Mouse (Mus musculus) midbrain, embryonic 12.5 days (tissue): Measurements from ENCODE around the gene Sytl4. TPM values are rescaled to one million over a fixed set of nuclear protein-coding genes. Genes with fewer than 3 reads are reported as not detected.

Experiments used
- ATAC-seq: fragments of 200-750 bp; cut with Nextera tagmentation; 2 replicates; pipeline ENCODE4 v1.8.0; 2017; ENCODE audit warnings: low read depth, moderate TSS enrichment, moderate library complexity; ENCODE audit not compliant: low FRiP score
- H3K27ac ChIP-seq: fragments of 300-500 bp; sonication (generic); replicated peaks from 2 replicates; pipeline ENCODE4 v1.5.1; 2016; ENCODE audit warnings: mild to moderate bottlenecking
- H3K27me3 ChIP-seq: fragments of 300-500 bp; sonication (generic); 2 replicates; pipeline ENCODE4 v1.6.1; 2016; ENCODE audit warnings: mild to moderate bottlenecking
- H3K36me3 ChIP-seq: fragments of 300-500 bp; sonication (generic); 2 replicates; pipeline ENCODE4 v1.6.1; 2016
- H3K4me1 ChIP-seq: fragments of 300-500 bp; sonication (generic); 2 replicates; pipeline ENCODE4 v1.6.1; 2016
- H3K4me2 ChIP-seq: fragments of 300-500 bp; sonication (generic); replicated peaks from 2 replicates; pipeline ENCODE4 v1.6.1; 2016; ENCODE audit warnings: mild to moderate bottlenecking, moderate library complexity
- H3K4me3 ChIP-seq: fragments of 300-500 bp; sonication (generic); 2 replicates; pipeline ENCODE4 v1.5.1; 2016; ENCODE audit warnings: mild to moderate bottlenecking
- H3K9ac ChIP-seq: fragments of 300-500 bp; sonication (generic); replicated peaks from 2 replicates; pipeline ENCODE4 v1.6.1; 2016; ENCODE audit warnings: mild to moderate bottlenecking, moderate library complexity
- H3K9me3 ChIP-seq: fragments of 300-500 bp; sonication (generic); 2 replicates; pipeline ENCODE4 v1.6.1; 2016; ENCODE audit warnings: mild to moderate bottlenecking
- WGBS: fragments of 180-500 bp; shearing (Covaris S2); methylation state at CpG from one replicate; pipeline ENCODE4 v1.1.7; 2016; 5-methylcytosine and 5-hydroxymethylcytosine counted together
- polyA plus RNA-seq: library from polyadenylated mRNA; unstranded; fragments of >200 nt; fragmentation: Nextera tagmentation; extraction: Ambion mirVana; gene quantifications from 2 replicates; pipeline ENCODE4 v1.2.1, GENCODE M21; 2016

Sytl4 gene
- polyA plus RNA-seq, 1 experiment from 2014 or later = 1.5 TPM

DNA sequence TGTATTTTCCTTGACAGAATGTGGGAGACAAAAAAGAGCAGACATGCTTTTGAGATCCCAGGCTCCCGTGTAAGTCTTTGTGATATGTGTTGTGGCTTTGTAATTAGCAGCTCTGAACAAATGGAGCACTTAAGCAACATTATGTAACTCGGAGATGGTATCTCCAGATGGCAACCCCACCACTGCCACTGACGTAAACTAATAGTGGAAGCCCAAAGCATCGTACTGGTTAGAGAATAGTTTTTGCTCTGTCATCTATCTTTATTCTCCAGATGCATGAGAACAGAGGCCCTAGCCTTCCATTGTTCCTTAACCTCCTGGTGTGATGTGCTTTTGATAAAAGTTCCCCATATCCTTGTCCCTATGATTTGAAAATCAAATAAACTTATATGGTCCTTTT is 60.4 kb downstream of the Sytl4 start:
- Histone ChIP-seq H3K27ac (no peak overlapping the region), H3K9me3 (no peaks in the 10 kb centered on the region), H3K9ac (no peak overlapping the region), H3K4me1 (no peaks in the 10 kb centered on the region), H3K36me3 (no peaks in the 10 kb centered on the region), H3K27me3 (peaks cover 8% of the 10 kb centered on the region; the same call in 1 of the 2 replicates), H3K4me3 (no peak overlapping the region), H3K4me2 (no peak overlapping the region)
- ATAC-seq = no peak
- WGBS = 76% methylated on average over 4 of the region's 4 CpGs

- no peak for ATAC-seq
- H3K27ac ChIP-seq = no peak overlapping the region
- H3K9me3 ChIP-seq = no peaks in the 10 kb centered on the region
- H3K4me1 ChIP-seq = peaks cover 3% of the 10 kb centered on the region; the same call in 1 of the 2 replicates
- H3K4me3 ChIP-seq = no peak overlapping the region
- 69% methylated on average over 7 of the region's 7 CpGs for WGBS
- H3K36me3 ChIP-seq = no peaks in the 10 kb centered on the region
- peaks cover 19% of the 10 kb centered on the region for H3K27me3 ChIP-seq
- no peak overlapping the region for H3K4me2 ChIP-seq
- no peak overlapping the region for H3K9ac ChIP-seq
Observed at GRCm38 (mm10) chrX:133914219-133914618, 67.4 kb downstream of the Sytl4 start.

- H3K9me3 ChIP-seq = no peaks in the 10 kb centered on the region
- no peak overlapping the region for H3K9ac ChIP-seq
- H3K27me3 ChIP-seq = peaks cover 16% of the 10 kb centered on the region
- H3K36me3 ChIP-seq = no peaks in the 10 kb centered on the region
- H3K27ac ChIP-seq = no peak overlapping the region
- H3K4me2 ChIP-seq = no peak overlapping the region
- H3K4me3 ChIP-seq = no peak overlapping the region
- peaks cover 3% of the 10 kb centered on the region; the same call in 1 of the 2 replicates for H3K4me1 ChIP-seq
- no peak for ATAC-seq
- 87% methylated on average over 3 of the region's 3 CpGs for WGBS
Observed at GRCm38 (mm10) chrX:133913006-133913405, 68.6 kb downstream of the Sytl4 start.

DNA sequence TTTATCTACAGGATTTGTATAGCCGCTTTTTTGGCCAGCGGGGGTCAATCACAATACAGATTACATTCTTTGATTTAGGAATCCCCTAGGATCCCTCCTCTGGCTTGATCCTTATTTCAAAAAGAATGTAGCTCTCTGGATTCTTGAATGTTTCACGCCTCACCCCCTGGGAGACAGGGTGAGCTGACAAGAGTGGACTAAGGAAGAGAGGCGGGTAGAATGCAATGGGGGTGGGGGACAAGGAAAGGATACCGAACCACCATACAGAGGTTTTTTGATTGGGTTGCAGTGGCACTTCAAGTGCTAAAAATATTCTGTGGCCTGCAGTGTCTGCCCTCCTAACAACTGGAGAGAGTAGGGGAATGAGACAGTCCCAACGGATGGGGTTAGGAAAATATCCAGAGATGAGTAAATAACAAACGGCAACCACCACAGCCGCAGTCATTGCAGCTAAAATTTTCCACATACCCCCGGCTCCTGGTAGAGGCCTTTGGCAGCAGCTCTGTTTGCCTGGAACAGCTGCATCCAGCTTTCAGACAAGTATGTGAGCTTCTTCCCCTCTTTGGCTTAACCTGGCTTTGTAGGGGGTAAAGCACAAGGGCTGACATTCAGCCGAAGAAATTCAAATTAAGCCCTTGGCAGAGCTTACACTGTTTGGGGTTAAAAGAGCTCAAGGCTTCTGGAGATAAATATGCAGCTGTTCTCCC is 70.1 kb downstream of the Sytl4 start:
- no peaks in the 10 kb centered on the region for H3K9me3 ChIP-seq
- 27% methylated on average over 10 of the region's 10 CpGs for WGBS
- no peaks in the 10 kb centered on the region for H3K36me3 ChIP-seq
- no peak overlapping the region for H3K27ac ChIP-seq
- H3K4me2 ChIP-seq = no peak overlapping the region
- H3K9ac ChIP-seq = no peak overlapping the region
- no peak overlapping the region for H3K4me3 ChIP-seq
- ATAC-seq = no peak
- H3K27me3 ChIP-seq = peaks cover 16% of the 10 kb centered on the region
- H3K4me1 ChIP-seq = peaks cover 3% of the 10 kb centered on the region; the same call in 1 of the 2 replicates

DNA sequence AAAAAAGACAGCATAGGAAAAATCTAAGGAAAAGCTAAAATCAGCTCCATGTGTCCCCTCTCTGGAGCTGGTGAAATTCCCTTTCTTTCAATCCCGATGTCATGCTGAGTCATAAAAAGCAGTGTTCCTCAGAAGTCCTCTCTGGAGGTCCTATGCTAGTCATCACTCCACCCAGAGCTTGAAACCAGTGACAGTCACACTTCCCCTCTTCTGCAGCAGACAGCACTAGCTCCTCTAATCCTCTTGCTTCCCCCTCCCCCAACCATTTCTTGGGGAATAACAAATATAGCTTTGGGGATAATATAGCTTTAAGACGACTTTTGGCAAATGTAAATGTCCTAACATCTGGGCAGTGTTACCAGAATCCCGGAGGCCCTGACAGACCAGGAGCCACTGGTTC is 73.4 kb downstream of the Sytl4 start, which contains the start of gene Srpx2:
Srpx2 (plus strand) TSS at position 166 of the 400 bp plus-strand sequence.
- Histone ChIP-seq H3K27ac (no peak within 1 kb of the TSS), H3K27me3 (peaks cover 5% of the 10 kb centered on the region; the same call in 1 of the 2 replicates), H3K9me3 (no peaks in the 10 kb centered on the region), H3K4me1 (peaks cover 3% of the 10 kb centered on the region; the same call in 1 of the 2 replicates), H3K9ac (no peak within 1 kb of the TSS), H3K4me2 (no peak within 1 kb of the TSS), H3K4me3 (no peak within 1 kb of the TSS), H3K36me3 (no peaks in the 10 kb centered on the region)
- 42% methylated on average over 3 of the region's 3 CpGs for WGBS
- no peak for ATAC-seq

GRCm38 (mm10) chrX:133898014-133898542 is 83.5 kb downstream of the Sytl4 start, which contains the start of gene Tspan6:
TSS of gene Tspan6 (minus strand) at chrX:133898429.
- peak; percentile 97 for ATAC-seq
- H3K27ac ChIP-seq = peak within 1 kb of the TSS; percentile 39; the same call in 1 of the 2 replicates
- peak within 1 kb of the TSS; percentile 47 for H3K4me2 ChIP-seq
- 26% methylated on average over 33 of the region's 33 CpGs for WGBS
- H3K27me3 ChIP-seq = no peaks in the 10 kb centered on the region
- H3K36me3 ChIP-seq = peaks cover 18% of the 10 kb centered on the region
- no peaks in the 10 kb centered on the region for H3K9me3 ChIP-seq
- peak within 1 kb of the TSS; percentile 60 for H3K9ac ChIP-seq
- no peaks in the 10 kb centered on the region for H3K4me1 ChIP-seq
- peak within 1 kb of the TSS; percentile 56 for H3K4me3 ChIP-seq

- ATAC-seq = no peak
- WGBS = 92% methylated on average over 5 of the region's 5 CpGs
- no peaks in the 10 kb centered on the region for H3K9me3 ChIP-seq
Observed at GRCm38 (mm10) chrX:133888111-133888510, 93.5 kb downstream of the Sytl4 start.

DNA sequence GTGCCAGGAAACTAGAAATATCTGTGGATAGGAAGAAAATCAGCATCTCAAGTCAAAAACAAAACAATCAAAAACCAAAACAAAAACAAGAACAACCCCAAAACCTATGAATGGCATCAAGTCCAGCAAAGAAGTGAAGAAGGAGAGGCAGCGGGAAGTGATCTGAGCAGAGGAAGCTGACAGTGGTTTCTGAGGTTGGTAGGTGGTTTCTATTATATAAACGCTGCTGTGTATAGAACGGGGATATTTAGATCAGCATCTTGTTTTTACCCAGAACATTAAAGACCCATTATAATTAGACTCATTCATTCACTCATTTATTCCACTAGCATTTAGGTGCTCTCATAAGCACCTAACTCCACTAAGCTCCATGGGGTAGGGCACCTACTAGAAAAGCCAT is 94.3 kb downstream of the Sytl4 start:
- ATAC-seq = no peak
- Histone ChIP-seq H3K36me3 (peaks cover 5% of the 10 kb centered on the region), H3K4me3 (no peak overlapping the region), H3K4me1 (no peaks in the 10 kb centered on the region), H3K27me3 (no peaks in the 10 kb centered on the region), H3K27ac (no peak overlapping the region), H3K9ac (no peak overlapping the region), H3K4me2 (no peak overlapping the region), H3K9me3 (no peaks in the 10 kb centered on the region)
- 96% methylated on average over 3 of the region's 3 CpGs for WGBS

More at GRCm38 (mm10) chrX:133888111-133888510, 93.5 kb downstream of the Sytl4 start:
- H3K27me3 ChIP-seq = no peaks in the 10 kb centered on the region
- no peak overlapping the region for H3K27ac ChIP-seq
- H3K4me3 ChIP-seq = no peak overlapping the region
- H3K4me2 ChIP-seq = no peak overlapping the region
- peaks cover 10% of the 10 kb centered on the region for H3K36me3 ChIP-seq
- H3K4me1 ChIP-seq = no peaks in the 10 kb centered on the region
- no peak overlapping the region for H3K9ac ChIP-seq

Other genes starting within 250 kb of the Sytl4 start
- gene Tnmd, start 130.8 kb downstream of the Sytl4 start, polyA plus RNA-seq = 17.7 and 23.0 TPM in 2 replicates
- 203 and 209 TPM in 2 replicates for gene Tspan6, start 83.4 kb downstream of the Sytl4 start, polyA plus RNA-seq
- gene Srpx2, start 73.4 kb downstream of the Sytl4 start, polyA plus RNA-seq = 1.5 and 2.1 TPM in 2 replicates
- gene Cstf2, start 77.4 kb upstream of the Sytl4 start, polyA plus RNA-seq = 66.6 and 68.0 TPM in 2 replicates
- gene Xkrx, start 180.3 kb upstream of the Sytl4 start, polyA plus RNA-seq = 0.06 TPM in 1 of 2 replicates, not detected in the other
- not detected in 2 replicates for gene Arl13a, start 205.7 kb upstream of the Sytl4 start, polyA plus RNA-seq
- 0.10 TPM in 1 of 2 replicates, not detected in the other for gene Nox1, start 240.1 kb upstream of the Sytl4 start, polyA plus RNA-seq